In the genomic region with DNA sequence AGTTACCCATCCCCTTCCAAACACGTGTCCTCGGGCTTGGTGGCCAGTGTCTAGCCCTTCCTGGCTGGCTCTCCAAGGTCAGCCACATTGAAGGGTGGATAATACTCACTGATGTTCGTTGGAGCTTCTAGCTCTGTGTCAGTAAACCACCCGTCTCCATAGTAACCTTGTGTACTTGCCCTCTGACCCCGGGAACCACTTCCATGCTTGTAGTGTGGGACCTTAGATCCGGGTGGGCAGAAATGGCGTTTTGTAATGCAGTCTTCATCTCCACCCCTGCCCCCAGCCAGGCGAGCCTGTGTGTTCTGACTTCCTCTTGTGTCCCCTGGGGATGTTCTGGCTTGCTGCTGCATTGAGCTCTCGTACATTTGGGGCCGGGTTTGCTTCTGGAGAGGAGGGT, we compare ENCODE assay signal across 9 mouse cellular contexts. TPM values are rescaled to one million over a fixed set of nuclear protein-coding genes. Genes with fewer than 3 reads are reported as not detected.
DNase-seq lines count a peak whose midpoint lies in the region; ATAC-seq and TF ChIP-seq lines count a peak whose summit lies in the region.
"Had no signal": no experiment of that assay in that cellular context is flagged by ENCODE, and none has a peak within 500 bp of the region (broad histone marks: within the 10 kb centered on the region; RNA-seq: fewer than 3 reads in every experiment).

No protein-coding gene starts in this region.

- no peak for ATAC-seq in midbrain, embryonic 16.5 days

- peak overlapping the region; percentile 64 for H3K27ac ChIP-seq in midbrain, embryonic 10.5 days (replicated peaks)
- no peak overlapping the region for H3K27ac ChIP-seq in midbrain, embryonic 16.5 days (ENCODE audit: low read length)
- 0 out of 2 replicates have a peak overlapping the region, but pooled peaks have one; percentile 42 for H3K27ac ChIP-seq in heart, embryonic 10.5 days
- H3K27ac ChIP-seq in layer of hippocampus, adult 2 months = no peak overlapping the region
- H3K27ac ChIP-seq: limb, embryonic 12.5 days had no signal

- DNase-seq in midbrain, embryonic 10.5 days (ENCODE audit: low spot score) = peak; percentile 54
- DNase-seq in heart, embryonic 10.5 days (ENCODE audit: low spot score) = no peak
- DNase-seq in liver = peak; percentile 41
- DNase-seq in spleen, adult 18-20 months = peak; percentile 60 to 66
- no peak for DNase-seq in right cerebral cortex, postnatal 4 days
- DNase-seq in layer of hippocampus, adult 2 months (ENCODE audit: low spot score in 2 of 2) = no peak
- DNase-seq in cerebellum, adult 11 months = no peak

- H3K4me2 ChIP-seq in midbrain, embryonic 16.5 days (ENCODE audit: low read length) = no peak overlapping the region
- H3K4me2 ChIP-seq: limb, embryonic 12.5 days had no signal

- H3K27me3 ChIP-seq in midbrain, embryonic 10.5 days (ENCODE audit: low read depth, poor library complexity, severe bottlenecking) = peaks cover 9% of the 10 kb centered on the region; the same call in 1 of the 2 replicates
- no peaks in the 10 kb centered on the region for H3K27me3 ChIP-seq in midbrain, embryonic 16.5 days (ENCODE audit: control insufficient read depth, insufficient read depth, low read depth, low read length)
- H3K27me3 ChIP-seq in heart, embryonic 10.5 days (ENCODE audit: insufficient read depth, poor library complexity, severe bottlenecking) = peaks cover 15% of the 10 kb centered on the region

- WGBS in midbrain, embryonic 10.5 days = 27% methylated on average over 10 of the region's 10 CpGs
- WGBS in midbrain, embryonic 16.5 days = 30% methylated on average over 10 of the region's 10 CpGs
- 41% methylated on average over 10 of the region's 10 CpGs for WGBS in heart, embryonic 10.5 days

- no peak overlapping the region for H3K4me3 ChIP-seq in midbrain, embryonic 10.5 days
- no peak overlapping the region for H3K4me3 ChIP-seq in midbrain, embryonic 16.5 days (ENCODE audit: low read depth, low read length)
- no peak overlapping the region for H3K4me3 ChIP-seq in heart, embryonic 10.5 days
- H3K4me3 ChIP-seq in layer of hippocampus, adult 2 months = no peak overlapping the region
- H3K4me3 ChIP-seq: limb, embryonic 12.5 days had no signal

- H3K4me1 ChIP-seq in midbrain, embryonic 10.5 days = peaks cover 68% of the 10 kb centered on the region
- H3K4me1 ChIP-seq in midbrain, embryonic 16.5 days (ENCODE audit: control insufficient read depth, insufficient read depth, low read length) = peaks cover 40% of the 10 kb centered on the region
- peaks cover 52% of the 10 kb centered on the region for H3K4me1 ChIP-seq in heart, embryonic 10.5 days

- no peak for TF ChIP-seq CTCF in layer of hippocampus, adult 2 months (conservative IDR thresholded peaks at IDR 0.05)

- no peak overlapping the region for H3K9ac ChIP-seq in midbrain, embryonic 16.5 days (ENCODE audit: low read depth, low read length)
- H3K9ac ChIP-seq: limb, embryonic 12.5 days had no signal

- H3K36me3 ChIP-seq in midbrain, embryonic 10.5 days = peaks cover 22% of the 10 kb centered on the region
- H3K36me3 ChIP-seq in midbrain, embryonic 16.5 days (ENCODE audit: control insufficient read depth, insufficient read depth, low read length) = no peaks in the 10 kb centered on the region
- H3K36me3 ChIP-seq in heart, embryonic 10.5 days = no peaks in the 10 kb centered on the region
- H3K36me3 ChIP-seq: limb, embryonic 12.5 days had no signal

- H3K9me3 ChIP-seq in midbrain, embryonic 10.5 days (replicated peaks) = no peaks in the 10 kb centered on the region
- H3K9me3 ChIP-seq in midbrain, embryonic 16.5 days (replicated peaks; ENCODE audit: control insufficient read depth, low read length, poor library complexity, severe bottlenecking) = no peaks in the 10 kb centered on the region
- H3K9me3 ChIP-seq in heart, embryonic 10.5 days = no peaks in the 10 kb centered on the region
- H3K9me3 ChIP-seq: limb, embryonic 12.5 days had no signal

RNA-seq across cellular contexts. Expression of a gene that starts 28.8 kb away (rescaled TPM):
- polyA plus RNA-seq in midbrain, embryonic 10.5 days (2016; fragmentation: Nextera tagmentation; extraction: Ambion mirVana) = 4.0 and 5.1 TPM in 2 replicates
- 5.3 and 6.0 TPM in 2 replicates for polyA plus RNA-seq in midbrain, embryonic 16.5 days (2015; fragmentation: Nextera tagmentation; extraction: Ambion mirVana)
- polyA plus RNA-seq in heart, embryonic 10.5 days (2016; fragmentation: Nextera tagmentation; extraction: Ambion mirVana) = 0.60 and 1.5 TPM in 2 replicates
- 1 to 10 TPM; 3.5 to 4.1 TPM for total RNA-seq in layer of hippocampus, adult 2 months (2021)

Comparison
In these comparisons a context has a peak if more than half of its experiments do, and no peak if none do; other contexts are left out.
1. H3K27ac ChIP-seq: peak in midbrain, embryonic 10.5 days (single experiment) and heart, embryonic 10.5 days (single experiment); none in midbrain, embryonic 16.5 days (single experiment) and layer of hippocampus, adult 2 months (single experiment).
2. DNase-seq: peak in midbrain, embryonic 10.5 days (single experiment), liver (single experiment) and spleen, adult 18-20 months (2 of 2); none in heart, embryonic 10.5 days (single experiment), right cerebral cortex, postnatal 4 days (single experiment), layer of hippocampus, adult 2 months (0 of 2) and cerebellum, adult 11 months (single experiment).